Mouse (Mus musculus): ENCODE measurements at regions not wholly inside any gene's neighbourhood (a gene's known extent, or its start where the extent isn't known, plus 50 kb on each side); places are given as distances from the start of the nearest gene placed in this dataset.

- DNase-seq: peak; percentile 0
Observed at GRCm38 (mm10) chrY:43923126-43923525, 341.1 kb downstream of the Gm21739 start.
